Mouse (Mus musculus) limb, embryonic 15.5 days (tissue): Measurements from ENCODE around the gene Gm17359. TPM values are rescaled to one million over a fixed set of nuclear protein-coding genes. Genes with fewer than 3 reads are reported as not detected.
"Not testable (repeated sequence)": the region's sequence is repeated elsewhere in the genome, so short reads cannot be mapped to it uniquely, and the experiment has no call there.

Experiments
- ATAC-seq: fragments of 200-750 bp; cut with Nextera tagmentation; 2 replicates; pipeline ENCODE4 v1.8.0; 2017; ENCODE audit warnings: low read depth, moderate TSS enrichment; ENCODE audit not compliant: insufficient number of reproducible peaks, low FRiP score, low TSS enrichment
- H3K27ac ChIP-seq: fragments of 300-500 bp; sonication (generic); 2 replicates; pipeline ENCODE4 v1.5.1; 2015; ENCODE audit warnings: moderate library complexity, mild to moderate bottlenecking, inconsistent platforms
- H3K27me3 ChIP-seq: fragments of 300-500 bp; sonication (generic); 2 replicates; pipeline ENCODE4 v1.6.1; 2015; ENCODE audit warnings: inconsistent platforms
- H3K36me3 ChIP-seq: fragments of 300-500 bp; sonication (generic); 2 replicates; pipeline ENCODE4 v1.6.1; 2015; ENCODE audit warnings: inconsistent platforms
- H3K4me1 ChIP-seq: fragments of 300-500 bp; sonication (generic); 2 replicates; pipeline ENCODE4 v1.6.1; 2015; ENCODE audit warnings: inconsistent platforms
- H3K4me2 ChIP-seq: fragments of 300-500 bp; sonication (generic); 2 replicates; pipeline ENCODE4 v1.6.1; 2015; ENCODE audit warnings: mild to moderate bottlenecking, inconsistent platforms
- H3K4me3 ChIP-seq: fragments of 300-500 bp; sonication (generic); 2 replicates; pipeline ENCODE4 v1.5.1; 2015; ENCODE audit warnings: mild to moderate bottlenecking, inconsistent platforms
- H3K9ac ChIP-seq: fragments of 300-500 bp; sonication (generic); 2 replicates; pipeline ENCODE4 v1.6.1; 2015; ENCODE audit warnings: inconsistent platforms
- H3K9me3 ChIP-seq: fragments of 300-500 bp; sonication (generic); 2 replicates; pipeline ENCODE4 v1.6.1; 2016; ENCODE audit warnings: inconsistent platforms
- WGBS: fragments of 180-500 bp; shearing (Covaris S2); methylation state at CpG from one replicate; pipeline ENCODE4 v1.1.7; 2015; 5-methylcytosine and 5-hydroxymethylcytosine counted together
- polyA plus RNA-seq: library from polyadenylated mRNA; unstranded; fragments of >200 nt; fragmentation: Nextera tagmentation; extraction: Ambion mirVana; gene quantifications from 2 replicates; pipeline ENCODE4 v1.2.1, GENCODE M21; 2015

Gene Gm17359
- polyA plus RNA-seq, 1 experiment from 2014 or later: not detected

- Histone ChIP-seq H3K4me2 (no peak overlapping the region), H3K4me1 (no peaks in the 10 kb centered on the region), H3K27me3 (no peaks in the 10 kb centered on the region), H3K36me3 (no peaks in the 10 kb centered on the region), H3K4me3 (no peak overlapping the region), H3K9me3 (no peaks in the 10 kb centered on the region), H3K27ac (no peak overlapping the region), H3K9ac (no peak overlapping the region)
- 79% methylated on average over 9 of the region's 9 CpGs for WGBS
- ATAC-seq: no peak
These were observed 98.0 kb downstream of the Gm17359 start for GRCm38 (mm10) chr3:79434436-79434835.

- no peak overlapping the region for H3K4me3 ChIP-seq
- no peaks in the 10 kb centered on the region for H3K36me3 ChIP-seq
- H3K4me2 ChIP-seq: no peak overlapping the region
- 70% methylated on average over 5 of the region's 5 CpGs for WGBS
- H3K9me3 ChIP-seq: no peaks in the 10 kb centered on the region
- no peak for ATAC-seq
- no peak overlapping the region for H3K27ac ChIP-seq
- no peaks in the 10 kb centered on the region for H3K27me3 ChIP-seq
- no peak overlapping the region for H3K9ac ChIP-seq
- H3K4me1 ChIP-seq: no peaks in the 10 kb centered on the region
These were observed 98.5 kb downstream of the Gm17359 start for GRCm38 (mm10) chr3:79434985-79435384.

DNA sequence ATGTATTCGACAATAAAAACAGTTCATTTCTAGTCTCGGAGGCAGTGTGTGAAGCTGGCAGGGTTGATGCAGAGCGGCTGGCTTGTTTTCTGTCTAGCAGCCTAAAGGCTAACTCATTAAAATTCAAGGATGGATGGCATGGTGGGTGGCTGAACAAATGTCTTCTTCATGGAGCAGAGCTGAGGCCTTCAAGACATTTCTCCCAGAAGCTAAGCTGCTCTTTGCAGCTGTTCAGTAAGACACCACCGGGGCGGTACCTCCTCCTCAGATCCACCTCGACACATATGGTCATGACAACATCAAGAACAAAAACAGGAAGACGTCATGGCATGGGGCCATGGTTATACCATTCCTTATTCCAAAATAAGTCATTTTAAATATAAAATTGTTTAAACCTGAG lies 99.7 kb downstream of the Gm17359 start:
- Histone ChIP-seq H3K9me3 (no peaks in the 10 kb centered on the region), H3K4me3 (no peak overlapping the region), H3K4me2 (no peak overlapping the region), H3K36me3 (no peaks in the 10 kb centered on the region), H3K27ac (no peak overlapping the region), H3K9ac (no peak overlapping the region), H3K27me3 (no peaks in the 10 kb centered on the region), H3K4me1 (no peaks in the 10 kb centered on the region)
- WGBS: 67% methylated on average over 7 of the region's 7 CpGs
- ATAC-seq: no peak

DNA sequence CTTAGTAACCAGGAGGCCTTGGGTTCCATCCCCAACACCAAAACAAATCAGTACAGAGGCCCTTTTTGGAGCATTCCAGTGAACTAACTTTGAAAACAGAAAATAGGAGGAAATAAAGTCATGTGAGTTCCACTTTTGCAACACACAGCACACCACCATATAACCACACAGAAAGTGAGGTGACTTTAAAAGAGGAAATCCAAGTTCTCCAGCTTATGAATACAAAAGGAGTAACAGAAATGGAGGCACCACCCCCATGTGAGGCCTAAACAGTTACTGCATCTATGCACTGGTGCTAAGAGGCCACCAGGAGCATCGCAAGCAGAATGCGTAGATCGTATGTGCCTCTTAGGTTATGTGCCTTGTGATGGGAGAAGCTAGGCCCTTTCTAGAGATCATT lies 101.8 kb downstream of the Gm17359 start:
- no peaks in the 10 kb centered on the region for H3K27me3 ChIP-seq
- no peaks in the 10 kb centered on the region for H3K36me3 ChIP-seq
- H3K27ac ChIP-seq: no peak overlapping the region
- 97% methylated on average over 3 of the region's 3 CpGs for WGBS
- no peaks in the 10 kb centered on the region for H3K9me3 ChIP-seq
- H3K4me3 ChIP-seq: no peak overlapping the region
- H3K4me1 ChIP-seq: no peaks in the 10 kb centered on the region
- no peak overlapping the region for H3K9ac ChIP-seq
- H3K4me2 ChIP-seq: no peak overlapping the region
- no peak for ATAC-seq

DNA sequence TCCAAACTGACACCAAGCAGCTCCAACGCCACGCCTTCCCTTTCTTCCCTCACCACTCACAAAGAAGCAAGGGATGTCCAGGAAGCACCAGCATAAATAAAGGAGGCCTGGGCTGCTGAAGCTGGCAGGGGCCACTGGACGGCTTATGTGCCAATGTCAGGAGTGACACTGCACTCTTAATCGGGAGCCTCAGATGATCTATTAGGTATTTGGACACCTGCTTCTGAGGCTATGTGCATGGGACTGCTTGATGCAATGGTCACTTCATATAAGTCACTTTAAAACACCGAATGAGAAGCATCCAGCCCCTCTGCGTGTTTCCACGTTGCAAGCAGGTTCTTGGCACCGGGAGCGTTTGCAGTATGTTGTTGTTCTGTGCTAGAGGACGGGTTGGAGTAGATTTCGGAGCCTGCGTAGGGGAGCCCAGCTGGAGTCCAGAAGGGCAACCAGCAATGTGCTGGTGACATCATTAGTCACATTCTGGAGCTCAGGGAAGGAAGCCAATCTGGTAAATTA lies 104.6 kb downstream of the Gm17359 start:
- Histone ChIP-seq H3K27ac (no peak overlapping the region), H3K9me3 (no peaks in the 10 kb centered on the region), H3K36me3 (no peaks in the 10 kb centered on the region), H3K4me3 (no peak overlapping the region), H3K27me3 (no peaks in the 10 kb centered on the region), H3K4me2 (no peak overlapping the region), H3K4me1 (no peaks in the 10 kb centered on the region), H3K9ac (no peak overlapping the region)
- no peak for ATAC-seq
- 62% methylated on average over 12 of the region's 12 CpGs for WGBS

GRCm38 (mm10) chr3:79443850-79444249 lies 107.4 kb downstream of the Gm17359 start:
- no peak overlapping the region for H3K27ac ChIP-seq
- 68% methylated on average over 4 of the region's 4 CpGs for WGBS
- no peak for ATAC-seq
- no peak overlapping the region for H3K9ac ChIP-seq
- H3K9me3 ChIP-seq: no peaks in the 10 kb centered on the region
- 0 out of 2 replicates have a peak, but pooled peaks cover 2% of the 10 kb centered on the region for H3K4me1 ChIP-seq
- no peak overlapping the region for H3K4me3 ChIP-seq
- no peaks in the 10 kb centered on the region for H3K27me3 ChIP-seq
- no peak overlapping the region for H3K4me2 ChIP-seq
- no peaks in the 10 kb centered on the region for H3K36me3 ChIP-seq

DNA sequence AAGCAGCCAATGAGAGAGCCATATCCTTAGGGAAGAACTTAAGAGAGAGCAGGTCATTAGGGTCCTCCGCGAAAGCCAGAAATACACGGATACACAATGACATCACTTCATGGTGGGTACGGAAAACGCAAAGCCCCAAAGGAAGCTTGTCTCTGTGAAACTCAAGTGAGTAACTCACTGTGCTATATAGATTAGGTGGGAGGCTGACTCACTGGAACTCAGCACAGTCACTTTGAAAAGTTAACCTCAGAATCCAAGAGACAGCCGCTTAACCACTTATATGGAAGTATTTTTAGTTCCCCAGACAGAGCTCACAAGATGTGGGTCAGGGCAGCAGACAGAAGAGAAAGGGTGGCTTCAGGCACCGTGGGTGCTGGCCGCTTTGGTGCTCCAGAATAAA lies 108.6 kb downstream of the Gm17359 start:
- 0 out of 2 replicates have a peak, but pooled peaks cover 3% of the 10 kb centered on the region for H3K4me1 ChIP-seq
- H3K36me3 ChIP-seq: no peaks in the 10 kb centered on the region
- WGBS: 75% methylated on average over 8 of the region's 8 CpGs
- H3K4me3 ChIP-seq: no peak overlapping the region
- no peak overlapping the region for H3K9ac ChIP-seq
- no peak overlapping the region for H3K4me2 ChIP-seq
- H3K27me3 ChIP-seq: no peaks in the 10 kb centered on the region
- no peak overlapping the region for H3K27ac ChIP-seq
- no peaks in the 10 kb centered on the region for H3K9me3 ChIP-seq
- no peak for ATAC-seq

GRCm38 (mm10) chr3:79446124-79446523 lies 109.7 kb downstream of the Gm17359 start:
- H3K9ac ChIP-seq: no peak overlapping the region
- H3K4me1 ChIP-seq: 0 out of 2 replicates have a peak, but pooled peaks cover 3% of the 10 kb centered on the region
- ATAC-seq: no peak
- H3K27ac ChIP-seq: no peak overlapping the region
- no peaks in the 10 kb centered on the region for H3K27me3 ChIP-seq
- WGBS: 88% methylated on average over 4 of the region's 4 CpGs
- no peaks in the 10 kb centered on the region for H3K9me3 ChIP-seq
- no peak overlapping the region for H3K4me2 ChIP-seq
- H3K4me3 ChIP-seq: no peak overlapping the region
- H3K36me3 ChIP-seq: no peaks in the 10 kb centered on the region

GRCm38 (mm10) chr3:79446648-79447047 lies 110.2 kb downstream of the Gm17359 start:
- not testable (repeated sequence) for H3K27ac ChIP-seq, H3K9me3 ChIP-seq, H3K4me1 ChIP-seq, H3K36me3 ChIP-seq, H3K9ac ChIP-seq, H3K27me3 ChIP-seq, H3K4me3 ChIP-seq, ATAC-seq, H3K4me2 ChIP-seq
- 80% methylated on average over 3 of the region's 3 CpGs for WGBS

DNA sequence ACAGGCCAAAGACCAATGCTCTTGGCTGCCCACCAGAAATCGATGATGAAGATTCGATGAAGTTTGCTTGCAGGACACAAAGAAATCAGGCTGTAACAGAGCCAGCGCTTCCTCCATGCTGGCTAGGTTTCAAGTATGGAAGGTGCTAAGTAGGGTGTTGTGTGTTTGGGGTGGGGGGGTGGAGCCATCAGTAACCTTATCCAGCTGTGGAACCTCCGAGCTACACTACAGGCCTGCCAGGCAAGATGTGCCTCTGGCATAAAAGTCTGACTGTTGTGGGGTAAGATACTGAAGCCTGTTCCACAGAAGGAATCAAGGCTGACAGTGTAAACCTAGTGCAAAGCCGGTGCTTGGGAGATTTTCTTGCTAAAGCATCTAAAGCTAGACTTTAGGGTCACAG lies 112.0 kb downstream of the Gm17359 start:
- Histone ChIP-seq H3K27ac (no peak overlapping the region), H3K4me1 (0 out of 2 replicates have a peak, but pooled peaks cover 3% of the 10 kb centered on the region), H3K27me3 (no peaks in the 10 kb centered on the region), H3K9ac (no peak overlapping the region), H3K9me3 (no peaks in the 10 kb centered on the region), H3K4me3 (no peak overlapping the region), H3K4me2 (no peak overlapping the region), H3K36me3 (no peaks in the 10 kb centered on the region)
- ATAC-seq: no peak
- 53% methylated on average over 5 of the region's 5 CpGs for WGBS

DNA sequence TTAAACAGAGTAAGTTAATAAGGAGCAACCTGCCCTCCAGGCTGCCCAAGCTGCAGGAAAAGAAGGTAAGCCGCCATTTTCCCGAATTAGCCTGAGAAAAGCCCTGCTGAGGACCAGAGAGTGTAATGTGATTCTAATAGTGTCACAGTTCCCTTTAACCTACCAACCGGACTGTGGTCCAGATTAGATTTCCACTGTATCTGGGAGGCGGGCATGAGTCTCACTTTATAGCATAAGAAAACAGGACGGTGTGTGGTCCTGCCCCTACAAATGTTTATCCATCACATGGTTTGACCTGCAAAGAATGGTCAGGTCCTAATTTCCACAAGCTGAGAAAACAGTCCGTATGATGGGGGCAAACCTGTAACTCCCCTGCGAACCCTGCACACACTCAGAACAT lies 112.9 kb downstream of the Gm17359 start:
- 0 out of 2 replicates have a peak, but pooled peaks cover 3% of the 10 kb centered on the region for H3K4me1 ChIP-seq
- no peak overlapping the region for H3K9ac ChIP-seq
- H3K36me3 ChIP-seq: no peaks in the 10 kb centered on the region
- ATAC-seq: no peak
- no peak overlapping the region for H3K4me3 ChIP-seq
- H3K27ac ChIP-seq: no peak overlapping the region
- WGBS: 69% methylated on average over 7 of the region's 7 CpGs
- H3K27me3 ChIP-seq: no peaks in the 10 kb centered on the region
- H3K4me2 ChIP-seq: no peak overlapping the region
- no peaks in the 10 kb centered on the region for H3K9me3 ChIP-seq

DNA sequence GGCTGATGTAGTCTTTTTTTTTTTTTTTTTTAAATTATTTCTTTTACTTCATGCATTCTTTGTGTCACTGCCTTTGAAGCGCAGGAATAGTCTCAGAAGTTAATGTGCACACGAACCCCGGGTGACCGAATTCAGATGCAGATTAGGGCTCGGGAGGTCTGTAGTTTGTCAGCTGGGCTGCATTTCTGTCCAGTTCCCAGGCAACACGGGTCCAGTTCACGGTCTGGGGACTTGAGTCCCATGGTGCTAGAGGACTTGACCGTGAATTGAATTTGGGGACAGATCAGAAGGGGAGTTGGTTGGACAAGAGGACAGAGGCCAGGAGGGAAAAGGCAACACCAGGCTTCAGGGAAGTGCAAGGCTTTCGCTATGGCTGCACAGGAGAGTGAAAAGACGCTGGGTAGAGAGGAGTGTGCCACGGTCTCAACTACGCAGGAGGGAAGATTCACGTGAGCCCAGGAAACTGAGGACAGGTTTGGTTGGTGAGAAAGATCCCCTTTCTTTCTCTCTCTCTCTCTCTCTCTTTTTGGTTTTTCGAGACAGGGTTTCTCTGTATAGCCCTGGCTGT lies 116.3 kb downstream of the Gm17359 start:
- H3K27ac ChIP-seq: no peak overlapping the region
- no peak overlapping the region for H3K9ac ChIP-seq
- no peaks in the 10 kb centered on the region for H3K36me3 ChIP-seq
- ATAC-seq: no peak
- H3K27me3 ChIP-seq: no peaks in the 10 kb centered on the region
- no peak overlapping the region for H3K4me3 ChIP-seq
- H3K9me3 ChIP-seq: no peaks in the 10 kb centered on the region
- 0 out of 2 replicates have a peak, but pooled peaks cover 3% of the 10 kb centered on the region for H3K4me1 ChIP-seq
- no peak overlapping the region for H3K4me2 ChIP-seq
- 88% methylated on average over 14 of the region's 14 CpGs for WGBS

GRCm38 (mm10) chr3:79455761-79456160 lies 119.3 kb downstream of the Gm17359 start:
- WGBS: 27% methylated on average over 11 of the region's 11 CpGs
- Histone ChIP-seq H3K4me3 (no peak overlapping the region), H3K36me3 (peaks cover 6% of the 10 kb centered on the region; the same call in 1 of the 2 replicates), H3K27ac (no peak overlapping the region), H3K27me3 (no peaks in the 10 kb centered on the region), H3K4me1 (no peaks in the 10 kb centered on the region), H3K9me3 (no peaks in the 10 kb centered on the region), H3K9ac (no peak overlapping the region), H3K4me2 (no peak overlapping the region)
- ATAC-seq: no peak
